Mouse (Mus musculus) liver, embryonic 11.5 days (tissue): Measurements from ENCODE around the gene Dtl. TPM values are rescaled to one million over a fixed set of nuclear protein-coding genes. Genes with fewer than 3 reads are reported as not detected.

Experiments used
- ATAC-seq: fragments of 200-750 bp; cut with Nextera tagmentation; replicated peaks from 2 replicates; pipeline ENCODE4 v1.8.0; 2017; ENCODE audit warnings: moderate number of reproducible peaks, mild to moderate bottlenecking, moderate TSS enrichment, moderate library complexity; ENCODE audit not compliant: low FRiP score
- DNase-seq: peaks from one replicate; pipeline ENCODE4 v3.0.0-alpha.2; 2017; ENCODE audit warnings: low spot score
- H3K27ac ChIP-seq: fragments of 300-500 bp; sonication (generic); 2 replicates; pipeline ENCODE4 v1.5.1; 2014; ENCODE audit warnings: mild to moderate bottlenecking, low read depth, low read length, control low read depth
- H3K27me3 ChIP-seq: fragments of 300-500 bp; sonication (generic); replicated peaks from 2 replicates; pipeline ENCODE4 v1.6.1; 2014; ENCODE audit warnings: low read length, mixed read lengths; ENCODE audit not compliant: control insufficient read depth, insufficient read depth
- H3K36me3 ChIP-seq: fragments of 300-500 bp; sonication (generic); 2 replicates; pipeline ENCODE4 v1.6.1; 2014; ENCODE audit warnings: mild to moderate bottlenecking, low read length, moderate library complexity, mixed read lengths; ENCODE audit not compliant: control insufficient read depth, insufficient read depth
- H3K4me1 ChIP-seq: fragments of 300-500 bp; sonication (generic); replicated peaks from 2 replicates; pipeline ENCODE4 v1.6.1; 2014; ENCODE audit warnings: low read length, mixed read lengths; ENCODE audit not compliant: control insufficient read depth, insufficient read depth
- H3K4me2 ChIP-seq: fragments of 300-500 bp; sonication (generic); 2 replicates; pipeline ENCODE4 v1.6.1; 2014; ENCODE audit warnings: mild to moderate bottlenecking, control low read depth, moderate library complexity
- H3K4me3 ChIP-seq: fragments of 300-500 bp; sonication (generic); 2 replicates; pipeline ENCODE4 v1.5.1; 2014; ENCODE audit warnings: low read depth, low read length, control low read depth
- H3K9ac ChIP-seq: fragments of 300-500 bp; sonication (generic); 2 replicates; pipeline ENCODE4 v1.6.1; 2014; ENCODE audit warnings: low read depth, low read length, control low read depth
- H3K9me3 ChIP-seq: fragments of 300-500 bp; sonication (generic); 2 replicates; pipeline ENCODE4 v1.6.1; 2016; ENCODE audit warnings: low read length, inconsistent platforms, mixed read lengths; ENCODE audit not compliant: control insufficient read depth
- WGBS: fragments of 180-500 bp; shearing (Covaris S2); extraction: QIAGEN DNeasy Blood & Tissue Kit; methylation state at CpG from one replicate; pipeline ENCODE4 v1.1.7; 2014; 5-methylcytosine and 5-hydroxymethylcytosine counted together
- polyA plus RNA-seq: library from polyadenylated mRNA; unstranded; fragments of >200 nt; fragmentation: Nextera tagmentation; extraction: Ambion mirVana; gene quantifications from 2 replicates; pipeline ENCODE4 v1.2.1, GENCODE M21; 2014

The Dtl gene
- polyA plus RNA-seq, 1 experiment from 2014 or later: 70.9 TPM

GRCm38 (mm10) chr1:191570415-191570814 is 4.9 kb downstream of the Dtl start:
- H3K36me3 ChIP-seq: peaks cover 14% of the 10 kb centered on the region
- peaks cover 3% of the 10 kb centered on the region for H3K4me1 ChIP-seq
- no peak overlapping the region for H3K4me3 ChIP-seq
- H3K9me3 ChIP-seq: no peaks in the 10 kb centered on the region
- no peaks in the 10 kb centered on the region for H3K27me3 ChIP-seq
- ATAC-seq: no peak
- H3K4me2 ChIP-seq: no peak overlapping the region
- H3K27ac ChIP-seq: no peak overlapping the region
- WGBS: 69% methylated on average over 3 of the region's 3 CpGs
- H3K9ac ChIP-seq: no peak overlapping the region
- no peak for DNase-seq

GRCm38 (mm10) chr1:191569625-191570024 is 5.7 kb downstream of the Dtl start:
- Histone ChIP-seq H3K4me2 (no peak overlapping the region), H3K4me3 (no peak overlapping the region), H3K4me1 (peaks cover 3% of the 10 kb centered on the region), H3K9me3 (no peaks in the 10 kb centered on the region), H3K9ac (no peak overlapping the region), H3K27ac (no peak overlapping the region), H3K36me3 (peaks cover 14% of the 10 kb centered on the region), H3K27me3 (no peaks in the 10 kb centered on the region)
- DNase-seq (no peak), ATAC-seq (no peak)
- 99% methylated on average over 2 of the region's 2 CpGs for WGBS

GRCm38 (mm10) chr1:191567859-191568258 is 7.5 kb downstream of the Dtl start:
- Histone ChIP-seq H3K4me1 (peaks cover 3% of the 10 kb centered on the region), H3K36me3 (peaks cover 18% of the 10 kb centered on the region), H3K9me3 (no peaks in the 10 kb centered on the region), H3K4me3 (no peak overlapping the region), H3K27me3 (no peaks in the 10 kb centered on the region), H3K4me2 (no peak overlapping the region), H3K27ac (no peak overlapping the region), H3K9ac (no peak overlapping the region)
- 79% methylated on average over 1 of the region's 1 CpGs for WGBS
- ATAC-seq: no peak; the same call in 1 of the 2 replicates
- no peak for DNase-seq

GRCm38 (mm10) chr1:191562823-191563365 is 12.4 kb downstream of the Dtl start:
- H3K27ac ChIP-seq: no peak overlapping the region
- H3K9me3 ChIP-seq: no peaks in the 10 kb centered on the region
- ATAC-seq (no peak), DNase-seq (no peak)
- 74% methylated on average over 6 of the region's 6 CpGs for WGBS
- H3K36me3 ChIP-seq: peaks cover 18% of the 10 kb centered on the region
- no peak overlapping the region for H3K4me2 ChIP-seq
- no peaks in the 10 kb centered on the region for H3K4me1 ChIP-seq
- H3K9ac ChIP-seq: no peak overlapping the region
- H3K4me3 ChIP-seq: no peak overlapping the region
- H3K27me3 ChIP-seq: no peaks in the 10 kb centered on the region

- DNase-seq (no peak), ATAC-seq (no peak)
- no peaks in the 10 kb centered on the region for H3K4me1 ChIP-seq
- WGBS: 74% methylated on average over 5 of the region's 5 CpGs
- peaks cover 23% of the 10 kb centered on the region for H3K36me3 ChIP-seq
- no peaks in the 10 kb centered on the region for H3K9me3 ChIP-seq
- H3K9ac ChIP-seq: no peak overlapping the region
- H3K4me2 ChIP-seq: no peak overlapping the region
- no peak overlapping the region for H3K27ac ChIP-seq
- no peak overlapping the region for H3K4me3 ChIP-seq
- H3K27me3 ChIP-seq: no peaks in the 10 kb centered on the region
Measured at GRCm38 (mm10) chr1:191559779-191560178, 15.6 kb downstream of the Dtl start.

- Histone ChIP-seq H3K4me3 (no peak overlapping the region), H3K9me3 (no peaks in the 10 kb centered on the region), H3K4me1 (no peaks in the 10 kb centered on the region), H3K9ac (no peak overlapping the region), H3K36me3 (peaks cover 28% of the 10 kb centered on the region), H3K27ac (no peak overlapping the region), H3K4me2 (no peak overlapping the region), H3K27me3 (no peaks in the 10 kb centered on the region)
- DNase-seq: no peak
- ATAC-seq: no peak
- 76% methylated on average over 8 of the region's 8 CpGs for WGBS
Measured at GRCm38 (mm10) chr1:191557109-191557508, 18.2 kb downstream of the Dtl start.

- no peaks in the 10 kb centered on the region for H3K27me3 ChIP-seq
- peaks cover 34% of the 10 kb centered on the region for H3K36me3 ChIP-seq
- H3K9ac ChIP-seq: no peak overlapping the region
- no peak overlapping the region for H3K4me2 ChIP-seq
- H3K4me1 ChIP-seq: no peaks in the 10 kb centered on the region
- WGBS: 89% methylated on average over 4 of the region's 4 CpGs
- ATAC-seq (no peak), DNase-seq (no peak)
- H3K9me3 ChIP-seq: no peaks in the 10 kb centered on the region
- H3K27ac ChIP-seq: no peak overlapping the region
- H3K4me3 ChIP-seq: no peak overlapping the region
Measured at GRCm38 (mm10) chr1:191550786-191551185, 24.6 kb downstream of the Dtl start.

GRCm38 (mm10) chr1:191543747-191544146 is 31.6 kb downstream of the Dtl start:
- Histone ChIP-seq H3K9me3 (no peaks in the 10 kb centered on the region), H3K4me2 (no peak overlapping the region), H3K27ac (no peak overlapping the region), H3K27me3 (no peaks in the 10 kb centered on the region), H3K9ac (no peak overlapping the region), H3K4me1 (no peaks in the 10 kb centered on the region), H3K36me3 (peaks cover 35% of the 10 kb centered on the region), H3K4me3 (no peak overlapping the region)
- DNase-seq: no peak
- 71% methylated on average over 3 of the region's 3 CpGs for WGBS
- no peak for ATAC-seq

GRCm38 (mm10) chr1:191541619-191542018 is 33.7 kb downstream of the Dtl start:
- ATAC-seq (no peak), DNase-seq (no peak)
- H3K4me2 ChIP-seq: no peak overlapping the region
- no peaks in the 10 kb centered on the region for H3K9me3 ChIP-seq
- H3K4me1 ChIP-seq: no peaks in the 10 kb centered on the region
- no peak overlapping the region for H3K4me3 ChIP-seq
- H3K36me3 ChIP-seq: peaks cover 29% of the 10 kb centered on the region
- 76% methylated on average over 4 of the region's 4 CpGs for WGBS
- no peak overlapping the region for H3K27ac ChIP-seq
- no peak overlapping the region for H3K9ac ChIP-seq
- no peaks in the 10 kb centered on the region for H3K27me3 ChIP-seq
